Mouse (Mus musculus): ENCODE measurements around the gene Cntfr. TPM values are rescaled to one million over a fixed set of nuclear protein-coding genes. Genes with fewer than 3 reads are reported as not detected.

The Cntfr gene
- polyA plus RNA-seq, 1 experiment from 2014 or later = 8.2 TPM

- no peak for TF ChIP-seq CTCF (IDR thresholded peaks at IDR 0.05; ENCODE audit: low read depth)
- no peaks in the 10 kb centered on the region for H3K27me3 ChIP-seq (ENCODE audit: insufficient read depth, low read length)
- peaks cover 14% of the 10 kb centered on the region for H3K36me3 ChIP-seq (ENCODE audit: insufficient read depth)
- DNase-seq (no peak), ATAC-seq (ENCODE audit: insufficient read depth) (no peak)
- H3K4me2 ChIP-seq = no peak overlapping the region
- H3K4me3 ChIP-seq (ENCODE audit: low read depth, low read length) = no peak overlapping the region
- no peak overlapping the region for H3K9ac ChIP-seq
- H3K27ac ChIP-seq (ENCODE audit: low read depth) = no peak overlapping the region
- no peaks in the 10 kb centered on the region for H3K9me3 ChIP-seq (ENCODE audit: low read depth, low read length)
- no peaks in the 10 kb centered on the region for H3K4me1 ChIP-seq (ENCODE audit: insufficient read depth)
- 79% methylated on average over 2 of the region's 2 CpGs for WGBS
Observed at GRCm38 (mm10) chr4:41655525-41655924, 41.4 kb downstream of the Cntfr start.

GRCm38 (mm10) chr4:41654217-41654616 lies 42.7 kb downstream of the Cntfr start:
- 12% methylated on average over 7 of the region's 7 CpGs for WGBS
- TF ChIP-seq CTCF (IDR thresholded peaks at IDR 0.05; ENCODE audit: low read depth) = peak; percentile 84
- Histone ChIP-seq H3K9ac (no peak overlapping the region), H3K4me3 (ENCODE audit: low read depth, low read length) (no peak overlapping the region), H3K36me3 (ENCODE audit: insufficient read depth) (peaks cover 12% of the 10 kb centered on the region), H3K27ac (ENCODE audit: low read depth) (no peak overlapping the region), H3K9me3 (ENCODE audit: low read depth, low read length) (no peaks in the 10 kb centered on the region), H3K4me2 (no peak overlapping the region), H3K27me3 (ENCODE audit: insufficient read depth, low read length) (no peaks in the 10 kb centered on the region; the same call in 1 of the 2 replicates), H3K4me1 (ENCODE audit: insufficient read depth) (no peaks in the 10 kb centered on the region)
- ATAC-seq (ENCODE audit: insufficient read depth) (peak; percentile 33; the same call in 1 of the 2 replicates), DNase-seq (peak; percentile 85)

DNA sequence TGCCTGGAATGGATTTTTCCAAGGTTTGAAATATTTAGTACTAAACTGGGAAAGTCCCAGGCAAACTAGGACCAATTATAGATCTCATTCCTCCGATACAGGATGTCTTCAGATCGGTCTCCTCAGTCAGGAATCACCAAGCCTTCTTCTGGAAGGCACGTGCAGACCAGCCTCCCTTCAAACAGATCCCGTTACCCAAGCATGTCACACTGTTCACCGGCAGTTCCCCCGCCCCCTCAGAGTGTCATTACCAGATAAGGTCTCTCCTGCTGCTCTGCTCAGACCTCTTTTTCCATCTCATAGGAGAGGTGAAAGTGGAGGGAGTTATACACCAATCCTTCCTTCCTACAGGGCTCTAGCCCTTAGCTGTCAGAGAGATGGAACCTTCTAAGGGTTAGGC lies 43.2 kb downstream of the Cntfr start:
- Histone ChIP-seq H3K4me3 (ENCODE audit: low read depth, low read length) (no peak overlapping the region), H3K27me3 (ENCODE audit: insufficient read depth, low read length) (no peaks in the 10 kb centered on the region; the same call in 1 of the 2 replicates), H3K4me2 (no peak overlapping the region), H3K36me3 (ENCODE audit: insufficient read depth) (peaks cover 10% of the 10 kb centered on the region), H3K9me3 (ENCODE audit: low read depth, low read length) (no peaks in the 10 kb centered on the region), H3K4me1 (ENCODE audit: insufficient read depth) (no peaks in the 10 kb centered on the region), H3K27ac (ENCODE audit: low read depth) (no peak overlapping the region), H3K9ac (no peak overlapping the region)
- DNase-seq (no peak), ATAC-seq (ENCODE audit: insufficient read depth) (peak; percentile 38; the same call in 1 of the 2 replicates)
- no peak for TF ChIP-seq CTCF (IDR thresholded peaks at IDR 0.05; ENCODE audit: low read depth)
- WGBS = 51% methylated on average over 6 of the region's 6 CpGs

DNA sequence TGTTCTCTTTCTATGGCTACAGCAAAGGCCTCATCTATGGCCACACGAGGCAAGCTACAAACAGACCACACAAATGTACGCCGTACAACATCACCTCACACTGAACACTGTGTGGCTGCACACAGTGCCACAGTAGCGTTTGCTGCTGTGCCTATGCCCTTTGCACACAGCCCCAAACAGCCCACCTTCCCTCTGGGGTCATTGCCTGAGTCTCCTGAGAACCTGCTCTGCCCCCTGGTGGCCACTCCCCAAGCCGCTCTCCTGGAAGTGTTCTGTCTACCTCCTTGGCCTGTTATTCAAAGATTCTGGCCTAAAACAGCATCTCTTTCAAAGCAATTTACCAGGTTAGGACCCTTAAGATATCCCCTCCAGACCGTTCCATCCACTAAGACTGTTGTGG lies 43.6 kb downstream of the Cntfr start:
- H3K9me3 ChIP-seq (ENCODE audit: low read depth, low read length) = no peaks in the 10 kb centered on the region
- H3K36me3 ChIP-seq (ENCODE audit: insufficient read depth) = peaks cover 10% of the 10 kb centered on the region
- DNase-seq (peak; percentile 86), ATAC-seq (ENCODE audit: insufficient read depth) (peak; percentile 55; the same call in 1 of the 2 replicates)
- peak; percentile 95 for TF ChIP-seq CTCF (IDR thresholded peaks at IDR 0.05; ENCODE audit: low read depth)
- H3K4me1 ChIP-seq (ENCODE audit: insufficient read depth) = no peaks in the 10 kb centered on the region
- no peak overlapping the region for H3K27ac ChIP-seq (ENCODE audit: low read depth)
- no peaks in the 10 kb centered on the region; the same call in 1 of the 2 replicates for H3K27me3 ChIP-seq (ENCODE audit: insufficient read depth, low read length)
- no peak overlapping the region for H3K9ac ChIP-seq
- H3K4me3 ChIP-seq (ENCODE audit: low read depth, low read length) = no peak overlapping the region
- H3K4me2 ChIP-seq = no peak overlapping the region
- 43% methylated on average over 6 of the region's 6 CpGs for WGBS

GRCm38 (mm10) chr4:41648627-41649026 lies 48.3 kb downstream of the Cntfr start:
- no peak for ATAC-seq (ENCODE audit: insufficient read depth)
- no peak for DNase-seq
- Histone ChIP-seq H3K4me3 (ENCODE audit: low read depth, low read length) (no peak overlapping the region), H3K9ac (no peak overlapping the region), H3K36me3 (ENCODE audit: insufficient read depth) (no peaks in the 10 kb centered on the region), H3K4me2 (no peak overlapping the region), H3K9me3 (ENCODE audit: low read depth, low read length) (no peaks in the 10 kb centered on the region), H3K27ac (ENCODE audit: low read depth) (no peak overlapping the region), H3K27me3 (ENCODE audit: insufficient read depth, low read length) (no peaks in the 10 kb centered on the region; the same call in 1 of the 2 replicates), H3K4me1 (ENCODE audit: insufficient read depth) (no peaks in the 10 kb centered on the region)
- 61% methylated on average over 7 of the region's 7 CpGs for WGBS
- no peak for TF ChIP-seq CTCF (IDR thresholded peaks at IDR 0.05; ENCODE audit: low read depth)

DNA sequence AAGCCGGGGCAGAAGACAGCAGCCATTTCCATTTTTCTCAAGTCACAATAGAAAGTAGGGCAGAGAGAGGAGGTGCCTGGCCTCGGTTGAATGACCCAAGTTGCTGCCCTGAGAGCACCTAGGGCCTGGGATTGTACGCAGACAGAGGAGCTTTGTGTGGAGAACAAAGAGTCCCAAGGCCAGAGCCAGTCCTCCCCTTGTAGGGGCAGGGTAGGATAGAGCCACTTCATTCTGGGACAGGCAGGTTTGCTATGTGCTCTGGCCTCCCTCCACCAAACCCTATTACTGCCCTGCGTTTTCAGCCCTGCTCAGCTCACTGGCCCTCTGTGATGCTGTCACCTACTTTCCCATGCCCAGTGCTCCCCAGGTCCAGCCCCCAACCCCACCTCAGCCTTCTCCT lies 48.7 kb downstream of the Cntfr start:
- H3K9me3 ChIP-seq (ENCODE audit: low read depth, low read length) = no peaks in the 10 kb centered on the region
- H3K27ac ChIP-seq (ENCODE audit: low read depth) = no peak overlapping the region
- H3K9ac ChIP-seq = no peak overlapping the region
- DNase-seq (no peak), ATAC-seq (ENCODE audit: insufficient read depth) (no peak)
- no peaks in the 10 kb centered on the region; the same call in 1 of the 2 replicates for H3K27me3 ChIP-seq (ENCODE audit: insufficient read depth, low read length)
- TF ChIP-seq CTCF (IDR thresholded peaks at IDR 0.05; ENCODE audit: low read depth) = no peak
- H3K4me1 ChIP-seq (ENCODE audit: insufficient read depth) = no peaks in the 10 kb centered on the region
- no peak overlapping the region for H3K4me3 ChIP-seq (ENCODE audit: low read depth, low read length)
- 51% methylated on average over 4 of the region's 4 CpGs for WGBS
- no peaks in the 10 kb centered on the region for H3K36me3 ChIP-seq (ENCODE audit: insufficient read depth)
- no peak overlapping the region for H3K4me2 ChIP-seq

GRCm38 (mm10) chr4:41645488-41645887 lies 51.4 kb downstream of the Cntfr start:
- peak; percentile 71 for TF ChIP-seq CTCF (IDR thresholded peaks at IDR 0.05; ENCODE audit: low read depth)
- no peak overlapping the region for H3K27ac ChIP-seq (ENCODE audit: low read depth)

More at GRCm38 (mm10) chr4:41645488-41645887, 51.4 kb downstream of the Cntfr start:
- H3K4me1 ChIP-seq (ENCODE audit: insufficient read depth) = no peaks in the 10 kb centered on the region
- no peaks in the 10 kb centered on the region; the same call in 1 of the 2 replicates for H3K27me3 ChIP-seq (ENCODE audit: insufficient read depth, low read length)
- no peaks in the 10 kb centered on the region for H3K9me3 ChIP-seq (ENCODE audit: low read depth, low read length)
- DNase-seq (peak; percentile 74), ATAC-seq (ENCODE audit: insufficient read depth) (peak; percentile 47; the same call in 1 of the 2 replicates)
- H3K36me3 ChIP-seq (ENCODE audit: insufficient read depth) = no peaks in the 10 kb centered on the region
- H3K4me3 ChIP-seq (ENCODE audit: low read depth, low read length) = no peak overlapping the region
- WGBS = 18% methylated on average over 5 of the region's 5 CpGs
- H3K4me2 ChIP-seq = no peak overlapping the region
- H3K9ac ChIP-seq = no peak overlapping the region
